Mouse (Mus musculus) hematopoietic multipotent progenitor cell, adult 10-12 weeks (in vitro differentiated cells): ENCODE results near the gene Shld2. TPM values are rescaled to one million over a fixed set of nuclear protein-coding genes. Genes with fewer than 3 reads are reported as not detected.

Source experiments
- polyA plus RNA-seq: library from polyadenylated mRNA; stranded (reverse); fragments of >175 nt; gene quantifications from 2 replicates; pipeline ENCODE4 v1.2.3, GENCODE M21; 2012; ENCODE audit warnings: low replicate concordance

Gene Shld2
- polyA plus RNA-seq = 8.7 and 21.1 TPM in 2 replicates

DNA sequence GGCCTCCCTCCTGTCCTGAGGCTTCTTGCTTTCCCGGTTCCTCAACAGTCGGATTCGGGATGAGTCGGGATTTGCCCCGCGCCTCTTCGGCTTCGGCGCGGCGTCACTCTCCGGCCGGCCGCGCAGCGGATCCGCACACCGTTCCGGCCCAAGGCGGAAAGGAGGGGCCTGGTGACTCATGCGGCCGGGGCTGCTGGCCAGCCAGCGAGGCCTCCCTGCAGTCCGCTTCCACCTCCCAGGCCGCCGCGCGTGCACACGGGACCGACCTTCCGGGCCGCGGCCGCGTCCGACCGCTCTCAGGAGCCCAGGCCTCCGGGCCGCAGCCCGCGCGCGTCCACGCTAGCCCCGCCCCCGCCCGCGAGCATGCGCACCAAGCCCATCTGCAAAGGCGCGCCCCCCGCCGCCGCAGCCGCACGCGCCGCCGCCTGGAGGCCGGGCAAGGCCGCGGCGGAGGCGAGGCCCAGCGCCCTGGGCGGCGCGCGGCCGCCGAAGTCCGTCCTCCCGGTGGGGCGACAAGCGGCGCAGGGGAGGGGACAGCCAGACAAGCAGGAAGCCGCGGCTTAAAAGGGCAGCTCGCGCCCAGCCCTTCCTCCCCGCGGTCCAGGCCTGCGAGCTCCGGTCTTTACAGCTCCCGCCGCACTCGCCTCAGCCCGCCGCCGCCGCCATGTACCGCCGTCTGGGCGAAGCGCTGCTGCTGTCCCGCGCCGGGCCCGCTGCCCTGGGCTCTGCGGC, at the start of gene Shld2, which contains the start of gene Glud1:
Shld2 (minus strand) TSS at position 260 of the 732 bp plus-strand sequence.
Glud1 (plus strand) TSS at position 494 of the 732 bp plus-strand sequence.

DNA sequence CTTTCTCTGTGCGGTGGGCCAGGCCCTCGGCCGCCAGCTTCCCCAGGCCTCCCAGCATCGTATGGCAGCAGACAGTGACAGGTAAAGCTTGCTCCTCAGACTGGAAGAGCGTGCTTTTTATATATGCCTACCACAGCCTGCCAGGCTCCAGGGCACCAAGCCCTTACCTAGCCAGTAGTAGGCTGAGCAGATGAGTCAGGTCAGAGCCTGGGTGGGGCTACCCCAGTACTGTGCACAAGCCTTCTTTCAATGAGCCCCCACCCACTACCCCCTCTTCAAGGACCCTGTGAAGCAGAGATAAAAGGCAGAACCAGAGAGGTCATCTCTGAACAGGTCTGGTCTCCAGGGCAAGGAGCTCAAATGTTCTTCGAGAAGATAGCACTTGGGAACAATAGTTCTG, 45.0 kb upstream of the Shld2 start, which contains the start of gene Fam25c:
Fam25c (minus strand) TSS at position 133 of the 400 bp plus-strand sequence.

GRCm38 (mm10) chr14:34219295-34219694, 91.0 kb downstream of the Shld2 start, which contains the start of gene Syt15:
Syt15 (plus strand) TSS chr14:34219595.

DNA sequence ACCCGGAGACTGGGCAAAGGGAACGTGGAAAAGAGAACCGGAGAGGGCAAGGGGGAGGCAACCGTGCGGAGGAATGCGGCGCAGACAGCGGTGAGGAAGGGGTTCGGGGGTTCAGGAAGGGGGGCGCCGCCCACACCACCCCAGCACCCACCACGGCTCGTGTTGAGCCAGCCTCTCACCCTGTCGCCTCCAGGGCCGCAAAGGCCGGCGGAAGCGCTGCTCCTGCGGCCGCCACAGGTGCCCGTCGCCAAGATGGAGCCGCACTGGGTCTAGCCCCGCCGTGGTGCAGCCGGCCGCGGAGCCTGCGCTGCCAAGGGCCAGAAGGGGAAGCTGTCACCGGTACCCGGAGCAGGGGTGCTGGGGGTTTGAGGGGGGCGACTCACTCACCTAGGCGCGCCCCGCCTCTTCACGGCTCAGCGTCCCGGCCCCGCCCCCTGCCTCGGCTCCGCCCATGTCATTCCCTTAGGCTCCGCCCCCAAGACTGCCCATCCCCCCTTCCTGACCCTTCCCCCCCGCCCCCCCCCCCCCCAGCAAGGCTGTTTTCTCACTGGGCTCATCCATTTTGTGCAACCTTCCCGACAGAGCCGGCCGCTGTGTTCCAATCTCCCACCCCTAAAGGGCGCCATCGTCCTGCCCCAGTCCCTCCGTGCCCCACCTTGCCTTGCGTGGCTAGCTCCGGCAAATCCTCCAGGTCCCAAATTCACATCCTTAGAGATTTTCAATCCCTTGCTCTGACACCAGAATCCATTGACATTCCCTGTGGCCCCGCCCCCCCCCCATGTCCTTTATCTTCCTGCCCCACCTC, 108.9 kb downstream of the Shld2 start, which contains the start of gene Gprin2:
Gprin2 (minus strand) TSS at position 423 of the 805 bp plus-strand sequence.

Other genes with a start within 250 kb of the Shld2 start
- gene Anxa8, start 224.5 kb downstream of the Shld2 start, polyA plus RNA-seq = 0.19 TPM in 1 of 2 replicates, not detected in the other
- not detected in 2 replicates for gene A630023A22Rik, start 207.7 kb downstream of the Shld2 start, polyA plus RNA-seq
- not detected in 2 replicates for gene Npy4r, start 158.0 kb downstream of the Shld2 start, polyA plus RNA-seq
- 0.01 and 0.25 TPM in 2 replicates for gene Gprin2, start 108.8 kb downstream of the Shld2 start, polyA plus RNA-seq
- gene Syt15, start 90.9 kb downstream of the Shld2 start, polyA plus RNA-seq = 0.24 TPM in 1 of 2 replicates, not detected in the other
- 51.1 and 185 TPM in 2 replicates for gene Glud1, start 234 bp upstream of the Shld2 start, polyA plus RNA-seq
- not detected in 2 replicates for gene Fam25c, start 44.9 kb upstream of the Shld2 start, polyA plus RNA-seq
- gene Sncg, start 64.3 kb upstream of the Shld2 start, polyA plus RNA-seq = not detected in 2 replicates
- gene Mmrn2, start 65.0 kb upstream of the Shld2 start, polyA plus RNA-seq = 0.10 and 0.71 TPM in 2 replicates
- gene Bmpr1a, start 192.8 kb upstream of the Shld2 start, polyA plus RNA-seq = 0.10 and 0.37 TPM in 2 replicates
- gene 9230112D13Rik, start 212.3 kb upstream of the Shld2 start, polyA plus RNA-seq = not detected in 2 replicates